Mouse (Mus musculus): ENCODE data around the gene Pfkm. TPM values are rescaled to one million over a fixed set of nuclear protein-coding genes. Genes with fewer than 3 reads are reported as not detected.

Gene Pfkm
- polyA plus RNA-seq, 1 experiment, result 54.0 TPM

- 85% methylated on average over 8 of the region's 8 CpGs for WGBS
- Histone ChIP-seq H3K4me1 (ENCODE audit: control insufficient read depth, insufficient read depth, low read length) (no peaks in the 10 kb centered on the region), H3K4me3 (replicated peaks; ENCODE audit: extremely low read depth, low read depth, low read length) (no peak overlapping the region)
- TF ChIP-seq POLR2A (IDR thresholded peaks at IDR 0.05; ENCODE audit: borderline replicate concordance, extremely low read depth, low read depth, low read length) (no peak), CTCF (IDR thresholded peaks at IDR 0.05; ENCODE audit: insufficient read depth, low read length) (no peak)
- DNase-seq, result no peak
Measured at GRCm38 (mm10) chr15:98069566-98070245, 22.7 kb upstream of the Pfkm start.

DNA sequence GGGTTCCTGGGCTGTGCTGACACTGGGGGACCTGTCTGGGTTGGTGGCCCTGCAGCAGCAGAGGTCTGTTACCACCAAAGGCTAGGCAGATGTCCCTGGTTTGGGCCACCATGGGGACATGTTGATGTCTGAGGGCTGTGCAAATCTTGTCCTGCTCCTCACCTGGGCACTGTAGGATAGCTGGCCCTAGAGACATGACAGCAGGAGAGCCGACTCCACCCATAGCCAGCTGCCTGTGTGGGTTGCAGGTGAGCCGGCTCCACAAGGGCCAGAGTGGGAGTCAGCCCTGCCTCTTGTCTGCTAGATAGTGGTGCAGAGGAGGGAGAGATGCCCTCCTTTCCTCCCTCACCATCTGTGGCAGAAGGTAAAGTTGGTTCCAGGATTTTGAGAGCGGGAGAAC, 22.0 kb upstream of the Pfkm start:
- H3K4me1 ChIP-seq (ENCODE audit: control insufficient read depth, insufficient read depth, low read length), result no peaks in the 10 kb centered on the region
- TF ChIP-seq CTCF (IDR thresholded peaks at IDR 0.05; ENCODE audit: insufficient read depth, low read length) (no peak), POLR2A (IDR thresholded peaks at IDR 0.05; ENCODE audit: borderline replicate concordance, extremely low read depth, low read depth, low read length) (no peak)
- no peak for DNase-seq
- no peak overlapping the region for H3K4me3 ChIP-seq (replicated peaks; ENCODE audit: extremely low read depth, low read depth, low read length)
- 79% methylated on average over 3 of the region's 3 CpGs for WGBS

DNA sequence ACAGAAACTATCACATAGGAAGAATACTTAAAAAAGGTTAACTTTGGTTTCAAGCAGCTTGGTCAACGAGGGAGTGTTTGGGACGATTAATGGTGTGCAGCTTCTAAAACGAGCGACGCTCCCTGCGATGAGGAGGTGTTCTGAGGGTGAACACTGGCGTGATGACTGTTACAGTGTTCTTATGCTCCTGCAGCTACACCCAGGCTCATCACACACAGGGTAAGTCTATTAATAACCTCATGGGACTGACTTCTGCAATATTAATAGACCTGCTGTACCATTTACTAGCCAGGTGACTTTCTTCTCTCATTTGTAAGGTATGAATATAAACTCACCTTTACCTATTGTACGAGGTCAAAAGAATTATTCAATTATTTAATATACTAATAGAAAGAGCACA, 17.9 kb upstream of the Pfkm start:
- TF ChIP-seq CTCF (IDR thresholded peaks at IDR 0.05; ENCODE audit: insufficient read depth, low read length), result no peak
- TF ChIP-seq POLR2A (IDR thresholded peaks at IDR 0.05; ENCODE audit: borderline replicate concordance, extremely low read depth, low read depth, low read length), result no peak
- no peaks in the 10 kb centered on the region; the same call in 1 of the 2 replicates for H3K4me1 ChIP-seq (ENCODE audit: control insufficient read depth, insufficient read depth, low read length)
- WGBS, result 86% methylated on average over 8 of the region's 8 CpGs
- no peak for DNase-seq
- no peak overlapping the region for H3K4me3 ChIP-seq (replicated peaks; ENCODE audit: extremely low read depth, low read depth, low read length)

- H3K4me3 ChIP-seq (replicated peaks; ENCODE audit: extremely low read depth, low read depth, low read length), result no peak overlapping the region
- DNase-seq, result no peak
- TF ChIP-seq POLR2A (IDR thresholded peaks at IDR 0.05; ENCODE audit: borderline replicate concordance, extremely low read depth, low read depth, low read length) (no peak), CTCF (IDR thresholded peaks at IDR 0.05; ENCODE audit: insufficient read depth, low read length) (no peak)
- WGBS, result 81% methylated on average over 16 of the region's 16 CpGs
- no peaks in the 10 kb centered on the region; the same call in 1 of the 2 replicates for H3K4me1 ChIP-seq (ENCODE audit: control insufficient read depth, insufficient read depth, low read length)
Measured at GRCm38 (mm10) chr15:98075034-98075433, 17.4 kb upstream of the Pfkm start.

- no peak overlapping the region for H3K4me3 ChIP-seq (replicated peaks; ENCODE audit: extremely low read depth, low read depth, low read length)
- 93% methylated on average over 6 of the region's 6 CpGs for WGBS
- H3K4me1 ChIP-seq (ENCODE audit: control insufficient read depth, insufficient read depth, low read length), result no peaks in the 10 kb centered on the region; the same call in 1 of the 2 replicates
- DNase-seq, result no peak
- no peak for TF ChIP-seq POLR2A (IDR thresholded peaks at IDR 0.05; ENCODE audit: borderline replicate concordance, extremely low read depth, low read depth, low read length)
- no peak for TF ChIP-seq CTCF (IDR thresholded peaks at IDR 0.05; ENCODE audit: insufficient read depth, low read length)
Measured at GRCm38 (mm10) chr15:98076901-98077300, 15.5 kb upstream of the Pfkm start.

GRCm38 (mm10) chr15:98088889-98089288, 3.5 kb upstream of the Pfkm start:
- Histone ChIP-seq H3K4me1 (ENCODE audit: control insufficient read depth, insufficient read depth, low read length) (peaks cover 8% of the 10 kb centered on the region), H3K4me3 (replicated peaks; ENCODE audit: extremely low read depth, low read depth, low read length) (no peak overlapping the region)
- DNase-seq, result no peak
- 77% methylated on average over 1 of the region's 1 CpGs for WGBS
- no peak for TF ChIP-seq POLR2A (IDR thresholded peaks at IDR 0.05; ENCODE audit: borderline replicate concordance, extremely low read depth, low read depth, low read length)
- TF ChIP-seq CTCF (IDR thresholded peaks at IDR 0.05; ENCODE audit: insufficient read depth, low read length), result no peak

- DNase-seq, result no peak
- Histone ChIP-seq H3K4me1 (ENCODE audit: control insufficient read depth, insufficient read depth, low read length) (peaks cover 8% of the 10 kb centered on the region), H3K4me3 (replicated peaks; ENCODE audit: extremely low read depth, low read depth, low read length) (peak overlapping the region; percentile 9)
- TF ChIP-seq POLR2A (IDR thresholded peaks at IDR 0.05; ENCODE audit: borderline replicate concordance, extremely low read depth, low read depth, low read length) (no peak), CTCF (IDR thresholded peaks at IDR 0.05; ENCODE audit: insufficient read depth, low read length) (no peak)
- WGBS, result 63% methylated on average over 9 of the region's 9 CpGs
Measured at GRCm38 (mm10) chr15:98089421-98090183, 2.8 kb upstream of the Pfkm start.

DNA sequence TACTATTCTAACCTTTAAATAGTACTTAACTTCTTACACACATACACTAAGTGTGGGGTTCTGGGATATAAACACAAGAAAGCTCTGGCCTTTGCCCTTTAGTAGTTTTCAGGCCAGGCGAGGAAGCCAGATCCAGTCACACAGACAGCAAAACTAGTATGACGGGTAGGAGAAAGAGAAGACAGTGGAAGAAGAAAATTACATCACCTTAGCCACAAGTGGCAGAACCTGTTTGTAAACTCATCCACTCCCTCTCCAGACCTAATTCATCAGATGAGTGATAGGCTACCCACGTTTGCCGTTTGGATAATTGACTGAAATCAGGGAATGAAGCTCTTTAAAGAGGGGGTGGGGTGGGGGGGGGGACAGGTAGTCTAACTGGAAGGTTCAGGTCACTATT, 548 bp upstream of the Pfkm start:
- no peak for DNase-seq

GRCm38 (mm10) chr15:98093121-98094011, 977 bp downstream of the Pfkm start, which contains the start of gene Senp1:
Gene Senp1 (minus strand): TSS chr15:98093744.
- Histone ChIP-seq H3K4me3 (replicated peaks; ENCODE audit: extremely low read depth, low read depth, low read length) (peak within 1 kb of the TSS; percentile 69), H3K4me1 (ENCODE audit: control insufficient read depth, insufficient read depth, low read length) (peaks cover 8% of the 10 kb centered on the region)
- TF ChIP-seq CTCF (IDR thresholded peaks at IDR 0.05; ENCODE audit: insufficient read depth, low read length) (no peak), POLR2A (IDR thresholded peaks at IDR 0.05; ENCODE audit: borderline replicate concordance, extremely low read depth, low read depth, low read length) (peak; percentile 84; the same call in 1 of the 2 replicates)
- peak; percentile 90 for DNase-seq
- WGBS, result 1% methylated on average over 57 of the region's 58 CpGs

More for the DNA sequence above, 548 bp upstream of the Pfkm start:
- no peak for TF ChIP-seq POLR2A (IDR thresholded peaks at IDR 0.05; ENCODE audit: borderline replicate concordance, extremely low read depth, low read depth, low read length)
- TF ChIP-seq CTCF (IDR thresholded peaks at IDR 0.05; ENCODE audit: insufficient read depth, low read length), result no peak
- peaks cover 8% of the 10 kb centered on the region for H3K4me1 ChIP-seq (ENCODE audit: control insufficient read depth, insufficient read depth, low read length)
- 13% methylated on average over 4 of the region's 4 CpGs for WGBS
- no peak overlapping the region for H3K4me3 ChIP-seq (replicated peaks; ENCODE audit: extremely low read depth, low read depth, low read length)

All from lung, adult 2 months (tissue).